In genomic region chr14:79307138-79307537, GRCm38 (mm10) we compare ENCODE assay signal across 24 mouse cellular contexts. TPM values are rescaled to one million over a fixed set of nuclear protein-coding genes. Genes with fewer than 3 reads are reported as not detected.
DNase-seq lines count a peak whose midpoint lies in the region; ATAC-seq and TF ChIP-seq lines count a peak whose summit lies in the region.
"Had no signal": no experiment of that assay in that cellular context is flagged by ENCODE, and none has a peak within 500 bp of the region (broad histone marks: within the 10 kb centered on the region; RNA-seq: fewer than 3 reads in every experiment).

No protein-coding gene starts in this region.

- no peaks in the 10 kb centered on the region for H3K9me3 ChIP-seq in lung, embryonic 14.5 days (ENCODE audit: low read depth, low read length)
- no peaks in the 10 kb centered on the region for H3K9me3 ChIP-seq in liver, embryonic 16.5 days (replicated peaks; ENCODE audit: control insufficient read depth, low read length)
- H3K9me3 ChIP-seq in hindbrain, embryonic 11.5 days (ENCODE audit: control insufficient read depth, low read length), result no peaks in the 10 kb centered on the region
- H3K9me3 ChIP-seq: limb, embryonic 10.5 days had no signal

- no peaks in the 10 kb centered on the region for H3K27me3 ChIP-seq in lung, embryonic 14.5 days (ENCODE audit: insufficient read depth, low read length)
- H3K27me3 ChIP-seq in liver, embryonic 16.5 days (ENCODE audit: control insufficient read depth, insufficient read depth, low read depth, low read length), result no peaks in the 10 kb centered on the region
- peaks cover 3% of the 10 kb centered on the region; the same call in 1 of the 2 replicates for H3K27me3 ChIP-seq in hindbrain, embryonic 11.5 days (ENCODE audit: control insufficient read depth, insufficient read depth, low read length)

- no peak for TF ChIP-seq CTCF in lung, embryonic 14.5 days (IDR thresholded peaks at IDR 0.05; ENCODE audit: low read depth)
- TF ChIP-seq CTCF in lung, adult 2 months (IDR thresholded peaks at IDR 0.05; ENCODE audit: insufficient read depth, low read length), result no peak

- 89% methylated on average over 7 of the region's 7 CpGs for WGBS in lung, embryonic 14.5 days
- WGBS in lung, adult 2 months, result 92% methylated on average over 7 of the region's 7 CpGs
- WGBS in liver, embryonic 16.5 days (ENCODE audit: insufficient replicate concordance), result 30% methylated on average over 7 of the region's 7 CpGs
- 84% methylated on average over 7 of the region's 7 CpGs for WGBS in hindbrain, embryonic 11.5 days

- no peak overlapping the region for H3K4me2 ChIP-seq in lung, embryonic 14.5 days
- H3K4me2 ChIP-seq in liver, embryonic 16.5 days (ENCODE audit: low read depth, low read length), result peak overlapping the region; percentile 50
- no peak overlapping the region for H3K4me2 ChIP-seq in hindbrain, embryonic 11.5 days (replicated peaks; ENCODE audit: low read depth, low read length)

- intact Hi-C loops in left cerebral cortex, postnatal 4 days (cut with DNase I), result no loop called here

- H3K4me3 ChIP-seq in lung, embryonic 14.5 days (ENCODE audit: low read depth, low read length), result no peak overlapping the region
- H3K4me3 ChIP-seq in lung, adult 2 months (replicated peaks; ENCODE audit: extremely low read depth, low read depth, low read length), result no peak overlapping the region
- no peak overlapping the region for H3K4me3 ChIP-seq in liver, embryonic 16.5 days (ENCODE audit: low read depth, low read length)
- H3K4me3 ChIP-seq in hindbrain, embryonic 11.5 days (ENCODE audit: low read depth, low read length), result no peak overlapping the region
- H3K4me3 ChIP-seq: limb, embryonic 10.5 days had no signal

- TF ChIP-seq POLR2A in lung, adult 2 months (IDR thresholded peaks at IDR 0.05; ENCODE audit: borderline replicate concordance, extremely low read depth, low read depth, low read length), result no peak

- no peak for DNase-seq in lung, embryonic 14.5 days
- DNase-seq in lung, adult 2 months, result no peak
- peak; percentile 32 for DNase-seq in ZHBTc4 (ENCODE audit: low read depth, low spot score)
- no peak for DNase-seq in hindbrain, embryonic 11.5 days (ENCODE audit: low spot score)
- no peak for DNase-seq in left cerebral cortex, postnatal 4 days
- DNase-seq in cerebellum, adult 9-10 months, result no peak
- DNase-seq: adrenal gland, adult 8-10 months; cerebellum, adult 2 months; layer of hippocampus, postnatal 36 days; thymus, postnatal 14 days had no signal

- no peaks in the 10 kb centered on the region for H3K4me1 ChIP-seq in lung, embryonic 14.5 days (ENCODE audit: insufficient read depth)
- H3K4me1 ChIP-seq in lung, adult 2 months (ENCODE audit: control insufficient read depth, insufficient read depth, low read length), result no peaks in the 10 kb centered on the region
- H3K4me1 ChIP-seq in liver, embryonic 16.5 days (ENCODE audit: control insufficient read depth, low read depth, low read length), result peaks cover 46% of the 10 kb centered on the region
- no peaks in the 10 kb centered on the region for H3K4me1 ChIP-seq in hindbrain, embryonic 11.5 days (replicated peaks; ENCODE audit: control insufficient read depth, insufficient read depth, low read length)

- H3K9ac ChIP-seq in lung, embryonic 14.5 days, result no peak overlapping the region
- H3K9ac ChIP-seq in liver, embryonic 16.5 days (ENCODE audit: low read depth, low read length), result peak overlapping the region; percentile 15; the same call in 1 of the 2 replicates
- no peak overlapping the region for H3K9ac ChIP-seq in hindbrain, embryonic 11.5 days (ENCODE audit: low read depth, low read length)

- no peak overlapping the region for H3K27ac ChIP-seq in lung, embryonic 14.5 days (ENCODE audit: low read depth)
- H3K27ac ChIP-seq in liver, embryonic 16.5 days (ENCODE audit: low read length), result peak overlapping the region; percentile 79
- no peak overlapping the region for H3K27ac ChIP-seq in hindbrain, embryonic 11.5 days (ENCODE audit: low read depth, low read length)
- H3K27ac ChIP-seq: limb, embryonic 10.5 days had no signal

- no peaks in the 10 kb centered on the region for H3K36me3 ChIP-seq in lung, embryonic 14.5 days (ENCODE audit: insufficient read depth)
- no peaks in the 10 kb centered on the region for H3K36me3 ChIP-seq in liver, embryonic 16.5 days (ENCODE audit: control insufficient read depth, insufficient read depth)
- no peaks in the 10 kb centered on the region for H3K36me3 ChIP-seq in hindbrain, embryonic 11.5 days (ENCODE audit: control insufficient read depth, insufficient read depth, low read length)
- H3K36me3 ChIP-seq: limb, embryonic 10.5 days had no signal

- 0 out of 2 replicates have a peak, but pooled peaks have one; percentile 29 for ATAC-seq in lung, embryonic 14.5 days (ENCODE audit: insufficient read depth)
- peak; percentile 71 for ATAC-seq in erythroid progenitor cell, adult 5-6 weeks (replicated peaks; ENCODE audit: low FRiP score, poor library complexity, severe bottlenecking)
- peak; percentile 92 for ATAC-seq in liver, embryonic 16.5 days (ENCODE audit: low read depth)
- ATAC-seq in hindbrain, embryonic 11.5 days (ENCODE audit: low FRiP score), result no peak
- ATAC-seq: forebrain, embryonic 16.5 days had no signal

RNA-seq across cellular contexts. Expression of gene Rgcc, which starts 5.7 kb away (rescaled TPM):
- 137 and 142 TPM in 2 replicates for polyA plus RNA-seq in lung, embryonic 14.5 days (2014; fragmentation: Nextera tagmentation; extraction: Ambion mirVana)
- polyA plus RNA-seq in lung, adult 2 months (2012; rRNA removed), result 279 and 648 TPM in 2 replicates
- total RNA-seq in erythroid progenitor cell, adult 5-6 weeks (2015; ENCODE audit: low replicate concordance), result 138 and 211 TPM in 2 replicates
- total RNA-seq in erythroid progenitor cell, adult 5-6 weeks (2017; ENCODE audit: low replicate concordance), result 175 and 244 TPM in 2 replicates
- 237 and 262 TPM in 2 replicates for polyA plus RNA-seq in liver, embryonic 16.5 days (2015; fragmentation: Nextera tagmentation; extraction: Ambion mirVana)
- 33.0 and 41.9 TPM in 2 replicates for polyA plus RNA-seq in hindbrain, embryonic 11.5 days (2014; fragmentation: Nextera tagmentation; extraction: Ambion mirVana)
- total RNA-seq in left cerebral cortex, postnatal 4 days (2021), result 10 to 100 TPM; 21.4 to 21.8 TPM

RNA-seq across cellular contexts. Expression of gene Zfp957, which starts 60.0 kb away (rescaled TPM):
- not detected in 2 replicates for polyA plus RNA-seq in lung, embryonic 14.5 days (2014; fragmentation: Nextera tagmentation; extraction: Ambion mirVana)
- polyA plus RNA-seq in lung, adult 2 months (2012; rRNA removed), result not detected in 2 replicates
- total RNA-seq in erythroid progenitor cell, adult 5-6 weeks (2015; ENCODE audit: low replicate concordance), result not detected in 2 replicates
- total RNA-seq in erythroid progenitor cell, adult 5-6 weeks (2017; ENCODE audit: low replicate concordance), result not detected in 2 replicates
- polyA plus RNA-seq in liver, embryonic 16.5 days (2015; fragmentation: Nextera tagmentation; extraction: Ambion mirVana), result not detected in 2 replicates
- polyA plus RNA-seq in hindbrain, embryonic 11.5 days (2014; fragmentation: Nextera tagmentation; extraction: Ambion mirVana), result not detected in 2 replicates
- total RNA-seq in left cerebral cortex, postnatal 4 days (2021), result not detected
- total RNA-seq: ES-E14; hematopoietic stem cell, adult 5-6 weeks; layer of hippocampus, postnatal 36 days; midbrain, postnatal 0 days had no signal
- polyA plus RNA-seq: brain, embryonic 14.5 days; cerebellum, adult 2 months; forebrain, embryonic 16.5 days; gonadal fat pad, adult 2 months; heart, embryonic 14.5 days; kidney, embryonic 14.5 days; large intestine, adult 2 months; limb, embryonic 10.5 days; lung, embryonic 16.5 days; neural tube, embryonic 11.5 days had no signal
